Mouse (Mus musculus) cerebellum, adult 18-20 months (tissue): ENCODE data around the gene Cast.

Experiments
- DNase-seq, 2 experiments: peaks; one replicate each; pipeline ENCODE4 v3.0.0; 2021

Cast gene

GRCm38 (mm10) chr13:74695497-74696193 lies 113.0 kb downstream of the Cast start:
- no peak for DNase-seq
